Mouse (Mus musculus) monocyte, adult 5-6 weeks (primary cell): ENCODE data around the gene Tmprss9. TPM values are rescaled to one million over a fixed set of nuclear protein-coding genes. Genes with fewer than 3 reads are reported as not detected.
A peak's percentile ranks its signal among the peaks of the same experiment; 100 is the strongest.

Experiments used
- ATAC-seq: fragments of 153-309, 156-312 bp; replicated peaks from 2 replicates; pipeline ENCODE4 v1.8.0; 2017; ENCODE audit warnings: mild to moderate bottlenecking; ENCODE audit not compliant: low TSS enrichment, insufficient number of reproducible peaks, severe bottlenecking, poor library complexity, low FRiP score
- total RNA-seq: library from RNA; stranded (forward); fragments of 200-1000, 200-491, 200-594 nt; gene quantifications from 3 replicates; pipeline ENCODE4 v1.2.3, GENCODE M21; 2017

The Tmprss9 gene
- total RNA-seq, 1 experiment from 2014 or later, result not detected

GRCm38 (mm10) chr10:80839848-80840247 lies 31.8 kb upstream of the Tmprss9 start:
- ATAC-seq, result no peak

- no peak for ATAC-seq
Observed at GRCm38 (mm10) chr10:80841685-80842084, 30.0 kb upstream of the Tmprss9 start.

- ATAC-seq, result no peak
Observed at GRCm38 (mm10) chr10:80842334-80842733, 29.3 kb upstream of the Tmprss9 start.

GRCm38 (mm10) chr10:80843087-80843930 lies 28.3 kb upstream of the Tmprss9 start:
- ATAC-seq, result no peak

DNA sequence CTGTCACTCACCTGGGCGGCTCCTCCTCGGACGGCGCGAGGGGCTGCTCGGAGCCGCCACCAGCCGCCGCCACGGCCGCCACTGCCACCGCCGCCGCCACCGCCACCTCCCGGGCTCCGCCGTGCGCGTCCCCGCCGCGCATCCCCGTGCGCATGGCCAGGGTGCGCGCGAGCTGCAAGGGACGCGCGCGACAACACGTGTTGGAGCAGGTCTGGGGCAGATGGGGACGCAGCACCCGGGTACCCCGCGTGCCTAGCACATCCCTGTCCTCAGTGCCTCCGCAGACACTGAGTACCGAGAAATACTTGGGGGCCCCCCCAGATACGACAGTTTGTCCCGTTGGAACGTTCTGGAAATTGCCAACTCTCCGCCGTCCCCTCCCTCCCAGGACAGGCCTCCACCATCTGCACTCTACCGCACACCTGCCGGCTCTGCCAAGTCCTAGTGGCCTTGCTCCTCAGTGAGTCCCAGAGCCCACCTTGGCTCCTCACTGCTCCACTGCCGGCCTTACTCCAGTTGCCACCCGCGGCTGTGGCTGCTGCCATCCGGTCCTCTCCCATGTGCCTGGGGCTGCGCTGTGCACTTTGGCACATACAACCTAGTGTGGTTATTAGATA lies 27.6 kb upstream of the Tmprss9 start, which contains the start of gene Lingo3:
TSS of gene Lingo3 (minus strand) at position 109 of the 617 bp plus-strand sequence.
- ATAC-seq, result no peak

- ATAC-seq, result no peak
Observed at GRCm38 (mm10) chr10:80845055-80845693, 26.5 kb upstream of the Tmprss9 start.

GRCm38 (mm10) chr10:80845732-80846131 lies 25.9 kb upstream of the Tmprss9 start:
- no peak for ATAC-seq

DNA sequence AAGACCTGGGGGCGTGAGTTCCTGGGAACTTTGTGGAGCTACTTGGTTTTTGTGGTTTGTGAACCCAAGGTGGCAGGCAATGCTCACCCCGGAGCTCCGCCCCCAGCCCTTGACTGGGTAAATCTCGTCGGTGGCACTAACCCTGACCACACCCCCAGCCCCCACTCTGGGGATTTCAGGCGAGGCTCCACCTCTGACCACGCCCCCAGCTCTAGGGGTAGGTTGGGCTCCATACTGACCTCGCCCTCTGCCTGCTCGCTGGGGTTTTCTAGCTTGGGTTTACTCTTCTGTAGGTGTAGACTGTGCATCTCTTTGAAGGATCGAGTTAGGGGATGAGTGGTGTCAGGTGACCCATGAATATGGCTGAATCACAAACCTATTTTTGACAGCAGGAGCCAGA lies 23.1 kb upstream of the Tmprss9 start:
- ATAC-seq, result no peak

GRCm38 (mm10) chr10:80854913-80855748 lies 16.5 kb upstream of the Tmprss9 start, which contains the start of the genes Lsm7 and Sppl2b:
Lsm7 (minus strand) TSS chr10:80855209.
Sppl2b (plus strand) TSS chr10:80855275.
- peak; percentile 71 for ATAC-seq

DNA sequence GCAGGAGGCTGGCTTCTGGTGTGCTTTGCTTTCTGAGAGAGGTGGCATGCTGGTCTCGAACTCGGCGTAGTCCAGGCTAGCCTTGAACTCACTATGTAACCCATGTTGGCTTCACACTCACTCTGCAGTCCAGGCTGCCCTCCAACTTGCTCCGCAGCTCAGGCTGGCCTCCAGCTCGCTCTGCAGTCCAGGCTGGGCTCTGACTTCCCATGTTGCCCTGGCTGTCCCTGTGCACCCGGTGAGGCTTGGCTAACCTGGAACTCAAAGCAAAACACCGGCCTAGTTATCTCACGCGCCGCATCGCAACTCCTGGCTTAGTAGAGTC lies 15.9 kb upstream of the Tmprss9 start:
- ATAC-seq, result no peak

DNA sequence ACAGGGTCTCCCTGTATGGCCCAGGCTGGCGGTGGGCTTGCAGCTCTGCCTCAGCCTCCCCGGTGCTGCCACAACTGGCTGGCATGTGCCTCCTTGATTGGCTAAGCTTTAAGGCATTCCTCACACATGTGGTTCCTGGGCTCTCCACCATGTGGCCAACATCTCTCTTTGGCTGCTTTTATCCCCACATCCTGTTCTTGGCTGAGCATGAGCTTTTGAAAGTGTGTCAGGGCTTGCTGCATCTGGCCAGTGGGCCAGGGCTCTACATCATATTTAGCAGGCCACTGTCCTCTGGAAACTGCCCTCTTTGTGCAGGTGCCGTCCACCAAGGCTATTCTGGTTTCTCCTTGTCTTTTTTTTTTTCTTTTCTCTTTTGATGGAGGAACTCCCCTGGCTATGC lies 15.4 kb upstream of the Tmprss9 start:
- ATAC-seq, result no peak

DNA sequence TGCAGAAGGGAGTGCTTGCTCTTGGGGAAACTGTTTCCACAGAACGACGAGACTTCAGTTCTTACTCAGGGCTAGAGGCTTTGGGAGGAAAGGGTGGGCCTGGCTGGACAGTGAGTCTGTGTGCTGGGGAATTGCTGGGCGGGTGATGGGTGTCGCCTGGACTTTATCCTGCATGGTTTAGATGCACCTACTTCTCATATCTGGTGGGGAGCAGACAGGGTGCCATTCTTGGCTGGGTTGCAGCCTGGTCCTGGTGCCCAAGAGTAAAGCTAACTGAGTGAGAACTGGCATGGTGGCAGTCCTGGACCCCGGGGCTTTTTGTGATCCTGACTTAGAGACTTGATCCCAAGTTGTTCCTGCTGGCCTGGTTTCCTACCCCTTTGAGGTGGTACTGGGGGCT lies 14.7 kb upstream of the Tmprss9 start:
- ATAC-seq, result no peak

DNA sequence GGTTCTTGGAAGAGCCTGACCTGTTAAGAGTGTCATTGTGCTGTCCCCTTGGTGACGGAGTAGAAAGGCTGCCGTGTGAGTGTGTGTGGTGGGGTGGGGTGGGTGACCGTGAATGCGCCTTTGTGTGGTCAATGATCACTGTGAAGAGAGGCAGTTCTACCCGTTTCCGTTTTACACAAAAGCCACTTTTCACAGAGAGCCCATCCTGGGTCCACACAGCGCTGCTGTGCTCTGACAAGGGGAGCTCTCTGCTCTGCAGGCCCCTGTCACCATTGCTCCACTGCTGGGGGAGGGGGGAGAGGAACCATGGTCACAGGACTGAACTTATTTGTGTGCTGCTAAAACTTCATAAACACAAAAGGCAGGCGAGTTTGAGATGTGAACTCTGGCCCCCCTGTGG lies 14.3 kb upstream of the Tmprss9 start:
- no peak for ATAC-seq

GRCm38 (mm10) chr10:80857848-80858247 lies 13.8 kb upstream of the Tmprss9 start:
- no peak for ATAC-seq

- no peak for ATAC-seq
Observed at GRCm38 (mm10) chr10:80858350-80858935, 13.2 kb upstream of the Tmprss9 start.

- ATAC-seq, result no peak
Observed at GRCm38 (mm10) chr10:80862305-80862704, 9.3 kb upstream of the Tmprss9 start.

- no peak for ATAC-seq
Observed at GRCm38 (mm10) chr10:80864446-80864845, 7.2 kb upstream of the Tmprss9 start.

GRCm38 (mm10) chr10:80870993-80871392 lies 655 bp upstream of the Tmprss9 start:
- no peak for ATAC-seq

GRCm38 (mm10) chr10:80874035-80874434 lies 2.4 kb downstream of the Tmprss9 start:
- ATAC-seq, result no peak
